Mouse (Mus musculus) gastrocnemius, postnatal 10 days (tissue): Measurements from ENCODE around the gene Golph3. TPM values are rescaled to one million over a fixed set of nuclear protein-coding genes. Genes with fewer than 3 reads are reported as not detected.

Source experiments
- DNase-seq: peaks from one replicate; pipeline ENCODE4 v3.0.0; 2021; ENCODE audit warnings: mixed read lengths
- long read RNA-seq, 2 experiments: library from polyadenylated mRNA; stranded (forward); transcript quantifications; one replicate each; pipeline ENCODE4 v2.0.0; 2021
- total RNA-seq, 2 experiments: library from RNA; stranded (reverse); gene quantifications; 2 replicates each; pipeline ENCODE4 v1.2.3; 2021

The Golph3 gene
- total RNA-seq = 10 to 100 TPM; 61.3 to 66.0 TPM
- long read RNA-seq, experiment 1, transcript Golph3-201 (4 exons, 2,652 nt) = major isoform, 73 of 86 reads
- long read RNA-seq, experiment 1, partial matches to known transcripts = 2 of 86 reads
- long read RNA-seq, experiment 1, other reads (novel, unspliced or antisense) = 6 of 86 reads
- long read RNA-seq, experiment 2, transcript Golph3-202 (2 exons, 2,359 nt) = minor isoform, 6 of 65 reads
- long read RNA-seq, experiment 2, transcript Golph3-201 (4 exons, 2,652 nt) = major isoform, 51 of 65 reads
- long read RNA-seq, experiment 2, partial matches to known transcripts = 0 of 65 reads
- long read RNA-seq, experiment 2, other reads (novel, unspliced or antisense) = 4 of 65 reads

DNA sequence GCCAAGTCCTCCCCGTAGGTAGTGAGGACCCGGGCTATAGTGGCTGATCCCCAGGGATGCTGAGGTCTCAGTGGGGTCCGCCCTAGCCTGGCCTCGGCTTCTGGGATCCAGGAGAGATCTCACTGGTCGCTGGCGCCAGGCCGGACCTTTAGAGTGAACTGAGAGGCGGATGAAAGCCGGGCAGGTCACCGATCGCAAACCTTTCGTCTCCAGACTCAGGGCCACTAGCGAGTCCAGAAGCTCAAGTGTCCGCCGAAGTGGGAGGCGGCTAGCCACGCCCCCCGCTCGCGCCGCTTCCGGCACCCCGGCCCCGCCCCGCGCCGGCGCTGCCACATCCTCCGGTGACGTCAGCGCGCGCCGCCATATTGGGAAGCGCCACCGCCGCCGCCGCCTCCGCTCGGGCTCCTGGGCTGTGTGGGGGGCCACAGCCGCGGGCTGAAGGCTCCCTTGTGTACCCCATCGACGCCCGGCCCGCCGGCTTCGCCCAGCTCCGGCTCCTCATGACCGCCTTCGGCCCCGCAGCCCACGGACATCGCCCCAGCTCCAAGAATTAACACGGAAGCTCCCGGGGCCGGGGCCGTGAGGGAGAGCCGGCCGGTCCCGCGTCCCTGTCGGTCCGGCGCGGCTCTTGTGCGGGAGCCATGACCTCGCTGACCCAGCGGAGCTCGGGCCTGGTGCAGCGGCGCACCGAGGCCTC is at the start of gene Golph3:
Gene Golph3, plus strand, starts transcription at position 360 of the 697 bp plus-strand sequence.
- peak; percentile 99 for DNase-seq

DNA sequence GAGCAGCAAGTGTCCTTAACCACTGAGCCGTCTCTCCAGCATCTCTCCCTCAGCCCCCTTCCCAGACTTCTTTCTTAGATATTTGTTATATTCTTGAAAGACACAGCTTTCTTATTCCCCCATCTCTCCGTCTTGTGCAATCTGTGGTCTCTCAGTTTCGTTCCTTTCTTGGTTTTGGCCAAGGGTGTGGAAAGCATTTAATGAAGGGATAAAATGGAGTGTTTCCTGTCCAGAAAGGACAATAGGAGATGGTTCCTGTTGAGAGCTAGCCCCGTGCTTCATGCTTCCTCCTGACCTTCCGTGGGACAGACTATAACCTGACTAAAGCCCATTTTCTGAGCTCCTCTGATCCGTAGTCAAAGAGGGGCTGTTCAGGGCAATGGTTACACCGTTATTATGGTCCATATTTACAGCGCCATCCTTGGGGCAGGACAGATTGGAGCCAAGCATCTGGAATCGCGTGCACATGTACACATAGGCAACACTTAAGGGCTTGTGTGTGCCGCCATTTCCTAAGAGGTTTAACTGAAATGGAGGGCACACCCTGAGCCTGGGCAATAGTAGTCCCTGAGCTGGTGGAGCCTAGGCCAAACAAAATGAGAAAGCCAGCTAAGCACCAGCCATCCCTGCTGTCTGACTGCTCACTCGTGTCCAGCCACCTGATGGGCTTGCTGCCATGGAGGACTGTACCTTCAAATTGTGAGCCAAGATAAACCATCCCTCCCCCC is 47.8 kb upstream of the Golph3 start:
- no peak for DNase-seq

DNA sequence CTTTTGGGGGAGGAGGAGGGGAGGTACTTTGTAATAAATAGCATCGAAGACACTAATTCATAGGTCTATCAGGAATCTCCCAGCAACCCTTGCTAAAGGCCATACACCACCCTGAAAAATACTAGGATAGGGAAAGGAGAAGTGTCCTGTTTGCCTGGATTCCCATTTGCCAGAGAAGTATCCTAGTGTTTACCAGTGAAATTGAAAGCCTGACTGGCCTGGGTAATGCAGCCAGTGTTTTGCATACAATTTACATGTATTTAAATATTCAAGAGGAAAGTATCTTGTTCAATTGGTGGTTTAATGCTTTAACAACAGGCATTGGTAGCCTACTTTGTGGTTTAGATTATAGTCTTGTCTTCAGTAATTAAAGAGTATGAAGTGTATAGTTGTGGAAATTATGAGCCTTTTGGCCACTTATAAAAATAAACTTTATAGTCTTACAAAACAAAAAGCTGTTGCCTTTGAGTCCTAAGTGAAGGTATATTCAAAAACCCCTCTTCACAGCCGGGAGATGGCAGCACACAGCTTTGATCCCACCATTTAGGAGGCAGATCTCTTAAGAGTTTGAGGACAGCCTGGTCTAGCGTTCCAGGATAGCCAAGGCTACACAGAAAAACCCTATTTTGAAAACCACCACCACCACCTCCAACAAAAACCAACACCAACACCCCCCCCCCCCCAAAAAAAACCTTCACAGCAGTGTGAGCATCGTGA is 47.0 kb upstream of the Golph3 start:
- DNase-seq = no peak

DNA sequence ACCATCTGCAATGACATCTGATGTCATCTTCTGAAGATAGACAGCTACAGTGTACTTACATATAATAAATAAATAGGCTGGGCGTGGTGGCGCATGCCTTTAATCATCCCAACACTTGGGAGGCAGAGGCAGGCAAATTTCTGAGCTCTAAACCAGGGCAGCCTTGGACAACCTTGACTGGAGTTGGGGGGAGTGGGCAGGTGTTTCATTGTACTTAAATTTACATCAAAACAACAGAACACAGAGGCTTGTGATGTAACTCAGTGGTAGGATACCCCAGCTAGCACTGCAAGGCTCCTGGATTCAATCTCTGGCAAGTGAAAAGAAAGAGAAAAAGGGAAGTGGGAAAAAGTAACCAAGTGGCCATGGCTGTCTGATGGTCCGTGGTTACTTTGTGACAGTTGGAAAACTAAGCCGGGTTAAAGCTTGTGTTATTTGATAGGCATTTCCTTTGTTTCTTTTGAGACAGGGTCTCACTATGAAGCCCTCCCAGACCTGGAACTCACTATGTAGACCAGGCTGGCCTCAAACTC is 46.1 kb upstream of the Golph3 start:
- DNase-seq = no peak

DNA sequence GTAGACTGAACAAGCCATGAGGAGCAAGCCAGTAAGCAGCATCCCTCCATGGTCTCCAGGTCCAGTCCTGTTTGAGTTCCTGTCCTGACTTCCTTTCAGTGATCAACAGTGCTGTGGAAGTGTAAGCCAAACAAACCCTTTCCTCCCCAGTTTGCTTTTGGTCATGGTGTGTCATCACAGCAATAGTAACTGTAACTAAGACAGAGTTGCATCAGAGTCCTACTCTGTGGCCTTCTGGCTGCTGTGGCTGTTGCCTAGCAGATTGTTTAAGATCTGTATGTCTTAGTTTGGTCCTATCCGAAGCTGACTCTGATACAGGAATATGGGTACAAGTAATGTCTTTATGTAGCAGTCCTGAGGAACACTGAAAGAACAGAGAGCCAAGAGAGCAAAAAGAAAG is 41.4 kb upstream of the Golph3 start:
- DNase-seq = no peak

DNA sequence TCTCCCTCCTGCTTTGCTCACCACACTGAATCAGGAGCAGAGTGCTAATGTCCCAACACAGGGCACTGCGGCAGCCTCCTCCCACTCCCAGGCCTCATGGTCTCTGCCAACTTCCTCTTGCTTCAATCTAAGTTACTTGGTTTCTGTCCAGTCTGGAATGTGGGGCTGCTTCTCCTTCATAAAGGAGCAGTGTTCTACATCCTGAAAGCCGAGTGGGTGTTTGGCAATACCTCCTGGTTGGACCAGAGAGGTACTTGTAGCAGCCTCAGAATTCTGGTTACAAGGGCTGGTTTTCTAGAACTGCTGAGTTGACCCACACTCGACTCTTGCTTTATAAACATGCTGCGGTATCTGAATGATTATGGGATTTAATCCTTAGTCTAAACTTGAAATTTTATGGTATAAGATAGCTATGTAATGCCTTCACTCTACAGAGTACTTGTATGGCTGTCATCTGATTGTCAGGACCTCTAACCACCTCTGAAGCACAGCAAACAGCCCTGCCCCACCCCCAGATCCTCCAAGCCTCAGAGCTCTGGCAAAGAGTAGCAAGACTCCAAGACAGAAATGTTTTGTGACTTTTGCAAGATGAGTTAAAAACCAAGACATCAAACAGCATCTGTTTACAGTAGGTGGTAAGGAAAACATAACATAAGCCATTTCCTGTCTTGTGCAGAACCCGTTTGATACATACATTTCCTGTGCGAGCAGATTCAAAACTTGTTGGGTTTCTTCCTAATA is 36.3 kb upstream of the Golph3 start:
- DNase-seq = no peak

DNA sequence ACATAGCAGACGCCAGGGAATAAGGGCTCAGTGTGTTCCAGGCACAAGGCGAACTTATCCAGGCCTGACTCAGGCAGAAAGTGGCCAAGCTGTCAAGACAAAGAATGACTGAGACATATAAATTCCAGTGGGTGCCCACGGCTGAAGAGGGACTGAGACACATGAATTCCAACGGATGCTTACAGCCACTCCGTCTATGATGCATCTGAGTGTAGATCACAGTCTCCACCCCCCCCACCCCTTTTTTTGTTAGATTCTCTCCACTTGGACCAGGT is 35.8 kb upstream of the Golph3 start:
- no peak for DNase-seq

DNA sequence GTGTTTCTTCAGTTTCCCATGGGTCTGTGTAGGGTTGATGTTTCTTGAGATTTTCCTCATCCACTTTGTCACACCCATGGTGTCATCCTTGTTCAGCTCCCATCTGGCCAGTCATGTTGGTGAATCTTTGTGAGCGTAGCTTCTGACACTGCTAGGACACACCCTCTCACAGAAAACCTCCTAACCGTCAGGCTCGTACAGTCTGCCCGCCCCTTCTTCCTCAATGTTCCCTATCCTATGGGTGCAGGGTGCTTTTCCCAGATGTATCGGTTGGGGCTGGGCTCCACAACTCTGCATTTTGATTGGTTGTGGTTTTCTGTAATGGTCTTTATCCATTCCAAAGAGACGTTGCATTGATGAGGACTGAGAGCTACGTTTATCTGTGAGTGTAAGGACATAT is 30.9 kb upstream of the Golph3 start:
- DNase-seq = no peak

DNA sequence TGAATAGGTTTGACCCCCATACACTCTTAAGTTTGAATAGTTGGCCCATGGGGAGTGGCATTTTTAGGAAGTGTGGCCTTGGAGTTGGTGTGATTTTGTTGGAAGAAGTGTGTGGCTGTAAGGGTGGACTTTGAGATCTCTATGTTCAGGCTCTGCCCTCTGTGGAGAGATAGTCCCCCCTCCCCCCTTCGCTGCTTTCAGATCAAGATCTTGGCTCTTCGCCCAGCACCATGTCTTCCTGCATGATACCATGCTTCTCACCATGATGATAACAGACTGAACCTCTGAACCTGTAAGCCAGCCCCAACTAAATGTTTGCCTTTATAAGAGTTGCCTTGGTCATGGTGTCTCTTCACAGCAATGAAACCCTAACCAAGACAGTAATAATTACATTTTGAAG is 29.5 kb upstream of the Golph3 start:
- no peak for DNase-seq

DNA sequence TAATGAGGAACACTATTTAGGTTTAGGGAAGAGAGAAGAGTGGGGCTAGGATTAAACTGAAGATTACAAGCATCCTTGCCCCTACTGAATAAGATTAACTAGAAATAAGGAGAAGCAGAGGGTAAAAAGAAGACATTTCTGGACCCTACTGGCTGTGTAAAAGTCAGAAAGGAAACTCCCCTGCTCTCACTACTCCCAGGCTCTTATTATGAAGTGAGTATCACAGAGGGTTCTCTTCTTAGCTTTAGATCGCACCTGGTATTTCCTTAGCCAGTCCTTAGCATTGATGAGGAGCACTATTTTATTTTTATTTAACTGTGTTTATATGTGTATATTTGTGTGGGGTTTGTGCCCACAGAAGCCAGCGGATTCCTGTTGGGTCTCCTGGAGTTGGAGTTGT is 25.0 kb upstream of the Golph3 start:
- DNase-seq = no peak

DNA sequence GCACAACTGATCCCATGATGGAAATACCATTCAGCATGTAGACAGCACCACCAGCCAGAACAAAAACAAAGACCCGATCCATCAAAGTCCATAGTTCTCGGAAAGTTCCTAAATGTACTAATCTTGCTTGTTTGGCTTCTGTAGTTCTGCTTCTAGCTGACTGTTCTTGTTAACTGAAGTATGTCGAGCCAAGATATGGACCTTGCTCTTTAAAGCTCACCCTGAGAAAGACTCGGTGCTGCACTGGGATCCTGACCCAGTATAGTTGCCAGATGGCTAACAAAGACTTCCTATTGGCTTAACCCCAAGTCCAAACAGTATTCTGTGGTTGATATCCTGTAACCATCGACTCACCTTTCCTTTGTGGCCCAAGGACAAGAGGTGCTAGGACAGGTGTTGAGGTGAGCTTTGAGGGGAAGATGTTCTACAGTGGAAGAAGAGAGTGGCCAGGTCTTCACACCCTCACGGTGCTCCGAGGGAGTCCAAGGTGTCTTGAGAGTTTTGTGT is 23.0 kb upstream of the Golph3 start:
- DNase-seq = no peak

DNA sequence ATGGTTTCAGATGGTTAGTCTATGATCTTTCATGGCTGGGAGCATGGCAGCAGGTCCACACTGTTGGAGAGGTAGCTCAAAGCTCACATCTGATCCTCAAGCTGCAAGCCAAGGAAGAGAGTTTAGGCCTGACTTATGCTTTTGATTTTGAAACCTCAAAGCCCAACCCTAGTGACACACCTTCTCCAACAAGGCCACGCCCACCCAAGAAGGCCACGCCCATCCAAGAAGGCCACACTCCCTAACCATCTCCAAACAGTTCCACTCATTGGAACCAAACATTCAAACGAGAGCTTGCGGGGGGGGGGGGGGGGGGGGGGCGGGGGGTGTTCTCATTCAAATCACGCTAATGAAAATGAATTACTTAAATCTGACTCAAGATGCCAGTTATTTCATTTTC is 19.5 kb upstream of the Golph3 start:
- DNase-seq = no peak

DNA sequence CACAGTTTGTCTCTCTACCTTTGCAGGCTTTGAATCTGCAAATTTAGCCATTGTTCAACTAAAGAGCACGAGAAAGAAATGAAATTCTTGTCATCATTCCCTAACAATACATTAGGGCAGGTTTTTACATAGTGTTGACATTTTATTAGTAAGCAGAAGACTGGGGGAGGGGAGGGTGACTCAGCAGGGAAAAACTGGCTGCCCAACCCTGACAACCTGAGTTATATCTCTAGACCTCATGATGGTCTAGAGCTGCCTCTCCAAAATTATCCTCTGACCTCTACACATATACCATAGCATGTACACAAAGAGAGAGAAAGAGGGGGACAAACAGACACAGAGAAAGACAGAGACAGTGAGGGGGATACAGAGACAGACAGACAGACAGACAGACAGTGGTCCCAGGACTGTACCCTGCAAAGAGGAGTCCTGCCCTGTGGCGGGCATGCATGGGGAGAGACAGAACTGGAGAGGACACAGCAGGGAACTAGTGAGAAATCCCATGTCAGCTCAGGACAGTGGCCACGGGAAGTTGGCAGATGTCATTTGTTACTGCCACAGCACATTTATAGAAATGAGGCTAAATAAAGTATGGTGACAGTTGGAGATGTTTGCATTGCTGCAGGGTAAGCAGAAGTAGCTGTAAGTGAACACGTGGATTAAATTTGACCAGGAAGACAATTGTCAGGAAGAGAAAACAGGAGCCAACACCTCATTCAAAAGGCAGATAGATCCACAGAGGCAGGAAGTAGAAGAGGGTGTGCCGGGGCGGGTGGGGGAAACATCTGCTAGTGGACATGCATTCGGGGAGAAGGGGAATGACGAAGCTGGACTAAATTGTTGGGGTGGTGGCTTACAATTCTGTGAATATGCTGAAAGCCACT is 14.8 kb upstream of the Golph3 start:
- DNase-seq = no peak

DNA sequence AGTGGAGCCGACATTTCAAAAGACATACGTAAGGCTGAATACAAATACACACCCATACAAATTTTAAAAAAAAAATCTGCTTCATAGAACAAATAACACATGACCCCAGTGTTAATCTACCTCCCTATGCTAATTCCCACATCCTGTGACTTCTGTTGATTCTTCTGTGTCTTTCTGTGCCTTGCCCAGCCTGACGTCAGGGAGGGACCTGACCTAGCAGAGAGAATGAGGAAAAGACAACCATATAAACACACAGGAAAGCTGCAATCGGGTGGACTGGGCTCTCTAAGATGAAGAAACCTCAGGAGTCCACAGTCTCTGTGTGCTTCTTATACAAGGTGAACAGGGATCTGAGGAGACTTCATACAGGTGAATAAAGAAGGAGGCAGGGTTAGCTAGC is 14.1 kb upstream of the Golph3 start:
- no peak for DNase-seq

DNA sequence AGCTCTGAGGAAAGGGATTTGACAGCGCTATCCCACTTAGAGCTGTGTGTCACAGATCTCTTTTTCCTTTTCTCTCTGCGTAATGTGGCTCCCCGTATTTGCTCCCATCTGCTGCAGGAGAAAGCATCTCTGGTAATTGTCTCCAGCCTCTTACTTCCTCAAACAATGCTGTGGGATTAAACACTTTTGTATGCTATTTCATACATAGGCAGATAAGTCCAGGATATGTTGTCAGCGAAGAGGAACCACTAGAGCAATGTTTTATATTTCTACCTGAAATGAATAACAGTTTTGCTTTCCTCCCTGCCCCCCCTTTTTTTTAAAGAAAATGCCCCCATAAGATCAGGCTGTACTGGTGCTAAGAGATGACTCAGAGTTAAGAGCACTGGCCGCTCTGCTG is 12.7 kb upstream of the Golph3 start:
- no peak for DNase-seq

DNA sequence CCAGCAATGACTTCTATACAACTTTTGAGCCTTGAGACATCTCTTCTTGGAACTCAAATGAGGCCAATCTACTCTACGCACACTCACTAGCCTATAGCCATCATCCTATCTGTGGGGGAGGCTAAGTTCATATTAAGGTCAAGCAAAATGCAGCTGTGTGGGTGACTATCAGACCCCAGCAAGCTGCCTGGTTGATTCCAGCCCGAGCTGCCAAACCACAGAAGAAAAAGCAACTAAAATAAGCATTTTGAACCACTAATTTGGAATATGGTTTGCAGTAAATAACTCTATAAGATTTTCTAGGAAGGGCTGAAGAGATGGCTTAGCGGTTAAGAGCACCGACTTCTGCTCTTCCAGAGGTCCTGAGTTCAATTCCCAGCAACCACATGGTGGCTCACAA is 10.6 kb upstream of the Golph3 start:
- DNase-seq = no peak

DNA sequence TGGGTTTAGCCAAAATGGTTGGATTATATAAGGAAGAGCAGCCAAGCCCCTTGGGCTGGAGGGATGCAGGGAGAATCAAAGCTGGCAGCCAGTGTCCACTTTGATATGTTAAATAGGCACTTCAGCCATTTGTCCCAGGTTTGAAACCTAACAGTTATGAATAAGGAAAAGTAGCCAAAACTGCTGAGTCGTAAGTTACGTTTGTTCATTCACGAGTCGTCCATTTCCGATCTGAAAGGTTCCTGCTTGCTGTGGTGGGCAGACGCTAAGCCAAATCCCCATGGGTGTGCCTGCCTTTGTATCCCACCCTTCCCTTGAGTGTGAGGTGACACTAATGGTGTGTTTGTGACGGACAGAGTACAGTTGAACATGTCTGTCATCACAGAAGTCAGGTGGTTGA is 9.8 kb upstream of the Golph3 start:
- no peak for DNase-seq

DNA sequence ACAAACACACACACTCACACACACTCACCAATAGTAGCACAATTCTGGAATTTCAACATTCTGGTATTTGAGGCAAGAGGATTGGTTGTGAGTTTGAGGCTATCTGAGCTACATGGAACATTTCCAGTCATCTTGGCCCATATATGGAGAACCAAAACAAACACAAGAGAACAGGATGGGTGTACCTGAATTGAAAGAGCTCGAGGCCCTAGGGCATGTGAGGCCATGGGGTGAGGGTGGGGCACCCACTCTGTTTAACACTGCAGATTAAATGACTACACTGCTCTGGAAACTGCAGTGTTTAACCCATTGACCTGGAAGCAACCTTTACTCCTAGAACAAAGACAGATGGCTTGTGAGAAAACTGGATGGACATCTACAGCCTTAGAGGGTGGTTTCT is 8.0 kb upstream of the Golph3 start:
- DNase-seq = no peak

DNA sequence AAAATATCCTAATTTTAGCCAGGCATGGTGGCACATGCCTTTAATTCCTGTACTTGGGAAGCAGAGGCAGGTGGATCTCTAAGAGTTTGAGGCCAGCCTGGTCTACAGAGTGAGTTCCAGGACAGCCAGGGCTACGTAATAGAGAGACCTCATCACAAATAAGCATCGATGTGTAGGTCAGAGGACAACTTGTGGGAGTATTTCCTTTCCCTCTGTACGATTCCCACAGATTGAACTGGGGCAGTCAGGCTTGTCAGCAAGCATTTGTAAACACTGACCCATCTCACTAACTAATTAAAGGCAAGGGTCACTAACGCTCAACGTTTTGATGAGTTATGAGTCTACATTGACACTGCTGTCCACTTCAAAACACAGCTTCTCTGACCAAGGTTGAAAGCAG is 6.7 kb upstream of the Golph3 start:
- DNase-seq = no peak

DNA sequence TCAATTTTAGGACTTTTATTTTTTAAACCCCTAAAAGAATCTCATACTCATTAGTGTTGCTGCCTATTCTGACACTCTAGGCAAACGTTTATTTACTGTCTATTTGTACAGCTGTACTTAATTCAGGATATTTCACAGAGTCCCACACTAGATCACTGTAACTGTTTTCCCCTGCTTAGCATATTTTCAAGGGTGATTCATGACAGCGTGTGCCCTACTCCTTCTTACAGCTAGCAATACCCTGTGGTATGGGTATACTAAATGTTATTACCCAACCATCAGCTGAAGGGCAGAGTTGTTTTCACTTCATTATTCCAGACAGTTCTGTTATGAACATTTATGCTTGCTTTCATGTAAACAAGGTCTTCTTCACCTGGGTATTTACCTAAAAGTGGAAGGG is 5.3 kb upstream of the Golph3 start:
- no peak for DNase-seq

DNA sequence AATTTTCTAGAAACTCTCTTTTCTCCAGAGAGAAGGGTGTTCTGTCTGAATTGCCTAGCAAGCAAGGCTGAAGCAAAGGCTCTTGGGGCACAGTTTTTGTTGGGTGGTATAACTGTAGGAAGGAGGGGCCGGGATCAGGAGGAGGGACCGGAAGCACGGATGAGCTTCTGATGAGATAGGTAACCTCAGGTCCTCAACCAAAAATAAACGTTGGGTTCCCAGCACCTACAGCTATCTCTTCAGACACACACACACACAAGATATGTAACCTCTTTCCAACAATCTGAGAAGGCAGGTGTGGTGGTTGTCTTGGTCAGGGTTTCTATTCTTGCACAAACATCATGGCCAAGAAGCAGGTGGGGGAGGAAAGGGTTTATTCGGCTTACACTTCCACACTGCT is 4.0 kb upstream of the Golph3 start:
- DNase-seq = no peak
